Mouse (Mus musculus) heart, postnatal 36 days (tissue): Measurements from ENCODE around the gene Gnl2. TPM values are rescaled to one million over a fixed set of nuclear protein-coding genes. Genes with fewer than 3 reads are reported as not detected.
A peak's percentile ranks its signal among the peaks of the same experiment; 100 is the strongest.

Experiments used
- DNase-seq, 2 experiments: peaks; one replicate each; pipeline ENCODE4 v3.0.0; 2021 to 2022
- intact Hi-C: fragments of 180-260 bp; cut with DNase I; formaldehyde crosslinking; loops from one replicate; pipeline ENCODE4 v1.15.1; 2025
- total RNA-seq, 2 experiments: library from RNA; stranded (reverse); gene quantifications; 2 replicates each; pipeline ENCODE4 v1.2.3; 2021

The Gnl2 gene
- 10 to 100 TPM; 26.7 to 34.2 TPM for total RNA-seq

DNA sequence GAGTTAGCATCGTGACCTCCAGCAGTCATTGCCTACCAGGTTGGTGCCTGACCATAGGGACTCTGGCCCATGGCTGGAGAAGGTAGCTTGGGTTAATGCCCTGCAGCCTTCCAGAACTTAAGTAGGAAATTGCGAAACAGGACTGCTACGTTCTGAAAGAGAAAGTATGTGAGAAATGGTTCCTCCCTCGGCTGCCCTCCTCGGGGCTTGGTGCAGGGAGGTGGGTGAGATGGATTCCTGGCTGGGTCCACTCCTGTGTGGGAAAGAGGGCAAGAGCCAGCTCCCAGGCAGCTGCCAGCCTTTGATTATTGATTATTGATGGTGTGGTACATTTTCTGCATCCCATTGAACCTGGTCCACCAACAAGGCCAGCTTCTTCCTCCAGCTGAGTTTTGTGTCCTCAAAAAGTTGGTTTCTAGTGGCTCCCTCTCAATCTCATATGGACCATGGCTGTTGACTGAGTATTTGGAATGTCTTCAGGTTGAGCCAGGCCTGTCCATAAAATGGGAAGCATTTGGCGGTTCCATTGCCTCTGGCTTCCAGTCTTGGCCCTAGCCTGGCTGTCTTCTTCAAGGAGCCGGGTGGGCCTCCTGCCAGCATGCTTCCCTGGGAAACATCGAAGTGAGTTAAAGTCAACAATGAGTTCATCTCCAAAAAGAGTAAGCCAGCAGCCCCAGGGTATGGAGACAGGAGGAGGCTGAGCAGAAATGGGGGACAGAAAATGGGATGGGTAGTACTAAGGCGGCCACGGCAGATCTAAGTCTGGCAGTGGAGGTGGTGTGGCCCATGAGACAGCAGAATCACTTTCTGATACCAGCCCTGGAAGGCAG is at the start of gene Gnl2:
Gene Gnl2 (plus strand): TSS at position 780 of the 830 bp plus-strand sequence.
- intact Hi-C loops: no loop called here
- DNase-seq: peak; percentile 14 to 37

DNA sequence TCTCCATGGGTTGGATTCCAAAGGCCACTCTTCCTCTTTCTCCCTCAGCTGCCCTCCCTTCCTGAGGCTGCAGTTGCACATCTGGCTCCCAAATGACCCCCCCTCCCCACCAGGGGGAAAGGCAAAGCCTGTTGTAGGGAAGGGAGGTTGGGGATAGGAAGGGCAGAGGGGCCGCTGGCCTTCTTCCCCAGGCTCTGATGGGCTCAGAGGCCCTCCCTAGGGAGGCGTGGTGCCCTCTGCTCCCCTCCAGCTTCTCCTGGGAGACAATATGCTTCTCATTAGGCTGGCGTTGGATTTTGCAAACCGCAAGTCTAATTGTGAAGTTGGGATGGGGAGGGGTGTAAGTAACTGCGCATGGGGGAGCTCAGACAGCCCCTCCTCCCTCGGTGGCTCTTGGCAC is 47.7 kb upstream of the Gnl2 start:
- DNase-seq: no peak
- intact Hi-C loops: no loop called here

DNA sequence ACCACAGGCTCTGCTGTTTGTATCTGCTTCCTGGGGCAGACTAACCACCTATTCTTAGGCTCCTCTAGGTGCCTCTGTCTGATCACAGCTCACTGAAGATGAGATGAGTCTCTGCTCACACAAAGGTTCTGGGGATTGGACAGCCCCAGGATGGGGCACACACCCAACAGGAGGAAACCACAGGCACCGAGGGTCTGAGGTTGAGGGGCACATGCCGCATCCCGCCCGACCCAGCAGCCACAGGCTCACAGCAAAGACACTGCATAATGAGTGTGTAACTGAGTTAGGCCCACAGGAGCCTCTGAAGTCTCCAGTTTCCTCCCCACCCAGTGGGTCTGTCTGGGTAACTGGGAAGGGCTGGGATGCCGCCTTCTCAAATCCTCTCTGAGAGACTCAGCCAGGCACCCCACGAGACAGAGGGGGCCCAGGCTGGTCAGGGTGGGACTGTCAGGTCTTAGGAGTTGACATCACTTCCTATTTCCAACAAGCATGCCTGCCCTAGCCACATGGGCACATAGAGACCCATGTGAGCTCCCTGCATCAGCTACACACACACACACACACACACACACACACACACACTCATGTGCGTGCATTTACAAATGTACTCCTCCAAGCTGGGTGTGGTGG is 47.1 kb upstream of the Gnl2 start:
- DNase-seq: no peak
- intact Hi-C loops: no loop called here

DNA sequence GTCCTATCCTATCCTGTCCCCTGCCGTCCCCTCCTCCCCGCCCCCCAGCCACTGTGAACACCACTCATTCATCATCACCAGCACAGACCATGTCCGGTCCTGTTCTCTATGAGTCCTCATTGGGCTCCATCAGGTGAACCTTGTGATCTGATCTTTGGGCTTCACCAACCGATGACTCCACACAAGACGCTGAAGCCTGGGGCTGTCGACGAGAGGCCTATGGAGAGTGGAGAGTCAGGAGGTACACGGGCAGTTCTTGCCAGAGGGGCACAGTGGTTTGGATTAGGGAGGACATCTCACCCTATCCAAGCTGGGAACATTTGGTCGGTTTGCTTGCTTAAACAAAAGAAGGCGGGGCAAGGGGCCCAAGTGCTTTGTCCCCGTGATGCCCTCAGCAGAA is 46.2 kb upstream of the Gnl2 start:
- intact Hi-C loops: no loop called here

DNA sequence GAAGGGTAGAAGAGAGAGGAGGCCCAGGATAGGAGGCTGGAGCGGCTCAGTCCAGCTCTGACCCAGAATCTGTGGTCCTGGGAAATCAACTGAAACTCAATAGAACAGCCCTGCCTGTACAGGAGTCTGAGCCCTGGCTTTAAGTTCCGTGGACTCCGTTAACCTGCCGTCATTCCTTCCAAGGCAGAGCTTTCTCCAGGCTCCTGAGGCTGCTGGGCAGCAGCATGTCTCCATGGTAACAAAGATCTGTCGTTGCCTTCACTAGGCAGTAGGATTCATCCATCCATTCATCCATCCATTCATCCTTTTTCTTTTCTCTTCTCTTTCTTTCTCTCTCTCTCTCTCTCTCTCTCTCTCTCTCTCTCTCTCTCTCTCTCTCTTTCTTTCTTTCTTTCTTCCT is 45.7 kb upstream of the Gnl2 start:
- intact Hi-C loops: no loop called here
- no peak for DNase-seq

More for the DNA sequence above, 46.2 kb upstream of the Gnl2 start:
- DNase-seq: no peak

DNA sequence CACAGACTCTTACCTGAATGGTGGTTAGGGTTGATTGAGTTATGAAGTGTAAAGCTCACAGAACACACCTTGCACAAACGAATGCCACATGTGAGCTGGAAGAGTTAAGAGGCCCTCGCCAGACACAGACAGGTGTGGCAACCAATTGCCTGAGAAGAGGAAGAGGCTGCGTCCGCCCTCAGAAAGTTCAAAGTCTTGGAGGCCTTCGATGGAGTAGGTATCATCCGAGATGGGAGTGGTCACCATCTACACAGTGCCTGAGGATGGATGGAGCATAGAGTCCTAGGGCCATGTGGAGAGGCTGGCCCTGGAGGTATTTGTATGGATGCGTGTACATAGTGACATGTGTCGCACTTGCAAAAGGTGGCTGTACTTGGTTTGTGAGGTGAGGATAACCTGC is 45.3 kb upstream of the Gnl2 start:
- intact Hi-C loops: no loop called here
- DNase-seq: no peak

DNA sequence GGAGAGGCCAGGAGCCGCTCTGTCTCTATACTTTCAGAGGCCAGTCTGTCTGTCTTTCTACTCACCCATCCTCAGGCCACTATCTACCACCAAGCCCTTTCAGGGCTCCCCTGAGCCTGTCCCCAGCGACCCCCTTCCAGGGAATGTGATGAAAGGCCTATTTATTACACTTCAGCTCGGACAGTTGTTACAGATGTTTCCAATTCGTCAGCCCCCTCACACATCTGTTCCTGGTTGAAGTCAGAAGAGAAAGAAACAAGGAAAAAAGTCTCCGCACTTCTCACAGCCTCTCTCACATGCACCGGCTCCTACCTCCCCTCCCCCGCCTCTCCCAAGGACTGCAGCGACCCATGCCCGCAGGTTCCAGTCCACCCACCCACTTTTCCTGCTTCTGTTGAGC is 44.1 kb upstream of the Gnl2 start:
- intact Hi-C loops: no loop called here
- no peak for DNase-seq

DNA sequence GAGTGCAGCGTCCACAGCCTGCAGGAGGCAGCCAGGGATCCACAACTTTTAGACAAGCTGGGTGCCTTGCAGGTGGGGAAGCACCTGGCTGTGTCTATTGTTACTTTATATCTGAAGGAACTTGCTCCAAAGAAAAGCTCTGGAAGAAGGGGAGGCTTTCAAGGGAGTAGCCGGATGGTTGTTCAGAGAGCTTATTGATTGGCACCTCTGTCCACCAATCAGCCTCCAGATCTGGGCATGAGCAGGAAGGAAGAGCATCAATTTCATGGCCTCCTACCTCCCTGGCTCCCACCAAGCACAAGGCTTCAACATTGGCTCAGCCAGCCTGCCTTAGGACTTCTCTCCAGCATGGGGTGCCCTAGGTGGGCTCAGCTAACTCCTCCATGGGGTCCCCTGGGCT is 43.1 kb upstream of the Gnl2 start:
- no peak for DNase-seq
- intact Hi-C loops: no loop called here

DNA sequence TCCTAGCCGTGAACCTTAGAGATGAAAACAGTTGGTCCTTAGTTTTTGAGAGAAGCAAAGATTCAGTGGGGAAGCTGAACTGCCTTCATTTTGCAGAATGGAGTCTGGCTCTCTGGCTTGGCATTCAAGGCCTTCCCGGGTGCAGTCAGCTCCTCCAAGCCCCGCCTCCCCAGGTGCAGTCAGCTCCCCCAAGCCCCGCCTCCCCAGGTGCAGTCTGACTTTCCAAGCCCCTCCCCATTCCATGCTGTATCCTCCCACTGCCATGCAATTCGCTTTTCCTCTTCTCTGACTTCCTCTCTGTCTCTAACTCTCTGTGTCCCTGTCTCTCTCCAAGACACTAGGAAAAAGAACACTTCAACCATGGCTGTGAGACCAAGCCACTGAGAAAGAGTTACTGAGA is 38.2 kb upstream of the Gnl2 start:
- no peak for DNase-seq
- intact Hi-C loops: no loop called here

DNA sequence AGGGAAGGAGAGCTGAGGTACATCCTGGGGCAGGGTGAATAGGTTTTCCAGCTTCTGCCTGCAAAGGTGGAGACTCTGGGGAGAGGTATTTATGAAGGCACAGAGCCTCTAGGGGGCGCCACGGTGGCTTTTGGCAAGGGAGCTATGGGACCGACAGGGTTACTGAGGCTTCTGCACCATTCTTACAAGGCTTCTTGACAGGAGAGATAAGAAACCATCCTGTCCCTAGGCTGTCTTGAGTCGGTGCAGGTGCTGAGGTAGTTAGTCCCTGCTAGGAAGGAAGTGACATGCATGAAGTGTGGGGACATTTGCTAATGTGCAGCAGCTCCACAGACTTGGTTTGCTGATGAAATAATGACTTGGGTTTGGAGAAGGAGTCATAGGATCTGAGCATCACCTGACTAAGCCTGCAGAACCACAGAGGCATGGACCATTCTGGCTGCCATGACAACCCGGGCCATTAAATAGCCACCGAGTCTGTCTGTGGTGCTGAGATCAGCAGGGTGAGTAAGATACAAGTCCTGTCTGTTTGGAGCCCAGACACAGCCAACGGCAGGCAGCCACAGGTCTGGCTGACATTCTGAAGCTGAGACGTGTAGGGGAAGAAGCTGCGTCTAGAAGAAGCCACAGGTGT is 32.4 kb upstream of the Gnl2 start:
- intact Hi-C loops: no loop called here
- no peak for DNase-seq

DNA sequence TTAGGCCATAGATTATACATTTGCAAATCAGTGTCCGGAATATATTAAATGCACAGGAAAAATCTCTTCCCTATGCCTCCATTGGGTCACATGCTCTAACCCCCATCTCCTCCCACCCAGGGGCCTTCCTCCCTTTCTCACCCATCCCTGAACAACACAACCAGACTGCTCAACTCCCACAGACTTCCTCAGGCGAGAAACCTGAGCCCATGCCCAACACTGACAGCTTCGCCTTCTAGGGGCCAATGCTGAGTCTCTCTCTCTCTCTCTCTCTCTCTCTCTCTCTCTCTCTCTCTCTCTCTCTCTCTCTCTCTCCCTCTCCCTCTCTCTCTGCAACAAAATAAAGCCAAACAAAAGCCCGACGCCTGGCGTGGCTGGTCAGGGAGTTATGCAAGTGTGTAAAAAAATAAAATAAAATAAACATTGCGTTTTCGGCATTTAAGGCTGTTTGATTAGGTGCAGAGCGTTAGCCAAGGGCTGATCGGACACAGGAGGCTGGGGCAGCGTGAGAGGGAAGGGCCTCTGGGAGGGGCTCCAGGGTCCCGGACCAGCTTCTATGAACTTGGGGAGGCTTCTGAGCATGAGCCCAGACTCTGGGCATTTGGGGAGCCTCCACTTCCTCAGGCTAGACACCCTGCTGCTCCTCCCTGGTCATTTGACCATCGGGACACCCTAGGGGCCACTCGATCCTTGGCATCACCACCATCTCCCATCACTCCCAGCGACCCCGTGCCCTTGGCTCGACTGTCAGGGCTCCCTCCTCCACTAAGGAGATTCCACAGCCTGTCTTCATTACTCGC is 31.3 kb upstream of the Gnl2 start:
- DNase-seq: no peak
- intact Hi-C loops: no loop called here

DNA sequence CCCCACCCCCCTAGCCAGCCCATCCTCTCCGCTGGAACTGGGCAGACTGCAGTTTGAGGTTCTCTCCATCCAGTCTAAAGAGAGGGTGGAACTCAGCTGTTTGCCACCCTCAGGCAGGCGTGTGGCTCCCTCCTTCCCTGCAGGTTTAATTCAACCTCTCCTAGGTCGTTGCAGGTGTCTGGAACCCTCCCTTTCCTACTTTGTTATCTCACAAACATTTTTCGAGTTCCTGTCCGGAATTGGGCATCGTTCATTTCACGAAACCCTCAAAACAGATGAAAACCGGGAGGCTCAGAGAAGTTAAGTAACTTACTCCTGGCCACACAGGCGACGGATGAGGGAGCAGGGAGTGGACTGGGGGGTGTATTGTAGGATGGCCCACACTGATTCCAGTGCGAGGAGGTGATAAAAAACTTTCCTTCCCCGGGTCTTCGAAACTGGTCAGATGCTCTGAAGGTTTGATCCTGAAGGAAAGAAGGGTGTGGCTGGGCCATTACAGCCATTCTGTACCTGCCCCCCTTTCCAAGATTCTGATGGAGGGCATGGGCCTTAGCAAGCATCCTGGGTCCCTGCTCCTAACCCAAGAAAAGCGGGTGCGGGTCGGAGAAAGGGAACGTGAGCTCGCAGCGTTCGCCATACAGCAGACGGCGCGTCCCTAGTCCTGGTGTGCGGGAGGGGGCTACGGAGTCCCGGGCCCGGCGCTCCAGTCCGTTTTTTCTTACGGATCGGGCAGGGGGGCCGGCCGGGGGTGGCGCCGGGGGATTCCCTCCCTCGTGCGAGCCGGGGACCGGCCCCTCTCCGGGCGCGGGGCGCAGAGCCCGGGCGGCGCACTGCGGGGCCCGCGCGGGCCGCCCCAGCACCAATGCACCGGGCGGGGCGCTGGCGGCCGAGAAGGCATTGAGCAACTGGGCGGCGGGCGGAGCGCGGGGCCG is 30.4 kb upstream of the Gnl2 start, which contains the start of gene Rspo1:
Gene Rspo1 (plus strand): TSS at position 760 of the 932 bp plus-strand sequence.
- DNase-seq: peak; percentile 28 to 39
- intact Hi-C loops: no loop called here

DNA sequence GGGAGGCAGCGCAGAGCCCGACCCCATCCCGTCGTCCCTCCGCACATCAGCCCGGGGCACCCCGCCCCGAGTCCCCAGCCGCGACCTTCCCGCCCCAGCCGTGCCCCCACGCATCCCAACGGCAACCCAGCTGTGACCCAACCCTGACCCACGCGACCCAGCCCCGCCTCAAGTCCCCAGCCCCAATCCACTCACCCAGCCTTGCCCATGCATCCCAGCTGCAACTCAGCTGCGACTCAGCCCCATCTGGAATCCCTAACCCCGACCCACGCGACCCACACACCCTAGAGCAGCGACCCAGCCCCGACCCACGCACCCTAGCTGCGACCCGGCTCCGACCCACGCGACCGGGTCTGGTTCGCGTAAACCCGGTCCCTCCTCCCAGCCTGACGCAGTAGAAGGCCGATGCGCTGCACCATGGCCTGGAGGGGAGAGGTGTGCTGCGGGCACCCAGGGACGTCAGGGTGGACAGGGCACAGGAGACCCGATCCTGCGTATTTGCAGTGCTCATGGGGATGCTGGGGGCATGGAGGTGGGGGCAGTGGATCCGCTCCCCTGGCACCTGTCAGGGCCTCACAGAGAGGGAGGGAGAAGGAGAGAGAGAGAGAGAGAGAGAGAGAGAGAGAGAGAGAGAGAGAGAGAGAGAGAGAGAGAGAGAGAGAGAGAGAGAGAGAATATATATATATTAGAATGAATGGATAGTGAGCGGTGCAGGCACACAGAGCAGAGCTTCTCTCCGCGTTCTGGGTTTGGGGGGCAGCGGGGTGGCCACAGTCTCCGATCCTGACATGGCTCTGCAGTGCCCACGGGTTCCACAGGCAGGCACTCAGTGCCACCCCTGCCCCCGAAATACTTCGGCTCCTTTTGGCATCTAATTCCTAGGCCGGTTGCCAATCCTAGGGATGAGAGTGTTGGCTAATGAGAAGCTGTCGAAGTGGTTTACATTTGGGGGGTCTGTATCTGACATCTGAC is 29.4 kb upstream of the Gnl2 start:
- no peak for DNase-seq
- intact Hi-C loops: no loop called here

DNA sequence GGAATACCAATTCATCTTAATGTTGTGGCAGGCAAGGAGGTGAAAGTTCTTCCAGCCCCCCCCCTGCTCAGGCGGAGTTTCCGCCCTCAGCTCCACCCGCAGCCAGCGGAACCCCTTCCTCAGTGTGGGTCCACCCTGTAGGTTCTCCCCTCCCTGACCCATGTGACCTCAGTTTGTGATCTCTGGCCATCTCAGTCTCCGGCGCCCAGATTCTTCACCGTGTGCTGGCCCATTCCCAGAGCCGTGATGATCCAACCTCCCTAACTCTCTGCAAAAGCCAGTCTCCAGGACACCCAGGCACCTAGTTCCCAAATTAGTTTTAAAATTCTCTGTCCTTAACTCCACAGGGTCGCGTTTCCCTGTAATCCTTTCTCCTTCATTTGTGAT is 28.7 kb upstream of the Gnl2 start:
- DNase-seq: no peak

DNA sequence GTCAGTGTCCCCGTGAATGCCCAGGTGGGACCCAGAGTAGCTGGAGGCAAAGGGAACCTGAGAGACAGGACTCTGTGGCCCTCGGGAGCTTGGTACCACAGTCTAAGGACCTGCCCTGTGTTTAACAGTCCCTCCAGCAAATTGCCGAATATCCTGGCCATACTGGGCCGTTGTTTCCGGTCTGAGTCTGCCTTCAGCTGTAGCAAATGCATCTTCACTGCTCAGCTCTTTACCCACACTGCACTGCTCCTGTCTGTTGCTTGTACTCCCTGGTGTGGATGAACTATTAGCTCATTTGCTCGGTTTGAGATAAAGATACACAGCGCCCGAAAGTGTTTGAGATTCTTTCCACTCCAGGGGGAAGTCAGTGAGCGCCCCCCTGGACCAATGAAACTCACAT is 28.0 kb upstream of the Gnl2 start:
- no peak for DNase-seq
- intact Hi-C loops: no loop called here

More for the DNA sequence above, 28.7 kb upstream of the Gnl2 start:
- intact Hi-C loops: no loop called here

DNA sequence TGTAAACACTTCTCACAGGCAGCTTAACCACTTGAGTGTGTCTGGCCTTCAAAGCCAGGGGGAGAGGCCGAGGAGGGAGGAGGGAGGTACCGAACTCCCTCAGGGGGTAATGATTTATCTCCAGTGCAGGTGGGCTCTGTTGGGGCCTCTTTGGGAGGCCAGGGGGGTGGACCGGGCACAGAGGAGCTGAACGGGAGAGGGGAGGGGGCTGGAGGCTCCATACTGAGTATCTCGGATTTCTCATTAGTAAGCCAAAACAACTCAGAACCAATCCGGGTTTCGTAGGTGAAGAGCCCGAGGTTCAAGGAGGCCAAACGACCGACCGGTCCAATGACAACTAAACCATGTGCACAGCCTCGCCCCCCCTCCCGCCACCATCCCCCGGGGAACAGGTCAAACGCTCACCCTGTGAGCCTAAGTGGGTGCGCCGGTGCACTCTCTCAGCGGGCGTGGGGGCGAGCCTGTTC is 26.6 kb upstream of the Gnl2 start:
- DNase-seq: no peak
- intact Hi-C loops: no loop called here

DNA sequence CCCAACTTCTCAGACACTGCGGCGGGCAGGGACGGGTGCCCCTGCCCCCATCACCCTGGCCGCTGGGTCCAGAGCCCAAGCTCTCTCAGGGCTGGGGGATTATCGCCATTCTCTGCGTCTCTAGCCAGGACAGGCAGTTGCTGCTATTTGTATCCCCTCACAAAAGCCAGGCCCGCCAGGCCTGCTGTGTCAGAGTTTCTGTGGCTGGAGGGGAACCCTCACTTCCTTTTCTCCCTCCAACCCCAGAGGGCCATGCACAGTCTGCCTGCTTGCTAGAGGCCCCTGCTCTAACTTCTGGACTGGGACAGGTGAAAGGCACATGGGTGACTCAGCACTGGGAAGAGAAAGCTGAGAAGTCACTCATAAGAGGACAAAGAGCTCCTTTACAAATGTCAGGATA is 26.1 kb upstream of the Gnl2 start:
- DNase-seq: no peak
- intact Hi-C loops: no loop called here

DNA sequence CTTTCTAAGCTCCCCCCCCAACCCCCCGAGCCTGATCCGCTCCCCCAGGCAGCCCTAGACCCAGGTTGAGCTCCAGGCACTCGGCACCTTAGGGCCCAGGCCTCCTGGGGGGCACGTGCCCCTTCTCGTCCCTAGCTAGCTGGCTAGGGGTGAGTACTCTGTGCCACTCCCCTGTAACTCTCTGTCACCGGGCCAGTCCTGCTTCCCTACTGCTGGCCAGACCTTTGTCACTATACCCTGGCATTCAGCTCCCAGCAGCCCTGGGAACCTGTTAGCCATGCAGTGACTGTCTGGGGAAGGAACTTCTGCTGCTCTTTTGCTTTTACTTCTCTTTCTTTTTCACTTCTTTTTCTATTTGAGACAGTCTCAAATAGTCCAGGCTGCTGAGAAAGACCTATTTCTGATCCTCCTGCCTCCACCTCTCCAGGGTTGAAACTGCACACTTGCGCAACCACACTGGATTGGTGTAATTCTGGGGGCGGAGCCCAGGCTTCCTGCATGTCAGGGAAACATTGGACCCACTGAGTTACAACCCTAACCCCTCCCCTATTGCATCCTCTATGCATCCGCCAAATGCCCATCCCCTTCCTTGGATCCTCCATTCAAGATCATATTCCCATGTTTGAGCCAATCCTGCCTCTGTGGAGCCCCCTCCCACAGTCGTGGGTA is 18.8 kb upstream of the Gnl2 start:
- intact Hi-C loops: no loop called here
- DNase-seq: no peak
